Mouse (Mus musculus): Measurements from ENCODE around the gene Cer1.

Cer1 gene

GRCm38 (mm10) chr4:82872548-82872947 is 12.4 kb downstream of the Cer1 start:
- no peak for DNase-seq

- no peak for DNase-seq
Observed at GRCm38 (mm10) chr4:82872121-82872520, 12.8 kb downstream of the Cer1 start.

GRCm38 (mm10) chr4:82870931-82871330 is 14.0 kb downstream of the Cer1 start:
- DNase-seq, result no peak

- DNase-seq, result no peak
Observed at GRCm38 (mm10) chr4:82867731-82868445, 17.1 kb downstream of the Cer1 start.

- DNase-seq, result no peak
Observed at GRCm38 (mm10) chr4:82867111-82867510, 17.8 kb downstream of the Cer1 start.

GRCm38 (mm10) chr4:82864974-82865699 is 19.8 kb downstream of the Cer1 start:
- DNase-seq, result no peak

- peak; percentile 31 to 38 for DNase-seq
Observed at GRCm38 (mm10) chr4:82863316-82863715, 21.6 kb downstream of the Cer1 start.

- no peak for DNase-seq
Observed at GRCm38 (mm10) chr4:82861451-82861850, 23.5 kb downstream of the Cer1 start.

- no peak for DNase-seq
Observed at GRCm38 (mm10) chr4:82860566-82860965, 24.4 kb downstream of the Cer1 start.

- peak; percentile 94 to 96 for DNase-seq
Observed at GRCm38 (mm10) chr4:82859131-82860125, 25.5 kb downstream of the Cer1 start, which contains the start of gene Zdhhc21. Zdhhc21 (minus strand) TSS chr4:82859958.

GRCm38 (mm10) chr4:82858431-82859010 is 26.4 kb downstream of the Cer1 start:
- no peak for DNase-seq

- no peak for DNase-seq
Observed at GRCm38 (mm10) chr4:82856986-82857385, 28.0 kb downstream of the Cer1 start.

- no peak for DNase-seq
Observed at GRCm38 (mm10) chr4:82853809-82854208, 31.1 kb downstream of the Cer1 start.

GRCm38 (mm10) chr4:82848552-82849234 is 36.3 kb downstream of the Cer1 start:
- DNase-seq, result no peak

GRCm38 (mm10) chr4:82837526-82838240 is 47.3 kb downstream of the Cer1 start:
- no peak for DNase-seq

Data from cerebellum, postnatal 25 days (tissue).